ENCODE assay signal across 13 mouse cellular contexts in the genomic region with DNA sequence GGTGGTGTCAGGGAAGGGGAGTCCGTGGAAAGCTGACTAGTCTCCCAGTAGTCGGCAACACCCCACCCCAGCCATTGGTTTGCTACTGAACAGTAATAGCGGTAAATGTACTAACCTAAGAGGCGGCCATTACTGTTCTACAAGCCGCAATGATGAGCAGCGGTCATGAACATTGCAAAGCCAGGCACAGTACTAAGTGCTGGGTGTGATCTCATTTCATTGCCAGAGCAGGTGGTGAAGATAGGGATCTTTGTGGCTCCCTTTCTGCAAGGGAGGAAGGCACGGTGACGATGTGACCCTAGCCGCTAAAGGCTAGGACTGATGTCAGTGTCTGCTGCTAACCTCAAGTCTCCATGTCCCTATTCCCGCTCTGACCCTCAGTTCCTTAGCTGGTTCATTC.
"Had no signal": no experiment of that assay in that cellular context is flagged by ENCODE, and none has a peak within 500 bp of the region (broad histone marks: within the 10 kb centered on the region; RNA-seq: fewer than 3 reads in every experiment).

No protein-coding gene starts in this region.

- H3K4me1 ChIP-seq: limb, embryonic 12.5 days; midbrain, embryonic 13.5 days had no signal

- H3K36me3 ChIP-seq: liver, embryonic 13.5 days had no signal

- H3K9me3 ChIP-seq: limb, embryonic 12.5 days; liver, embryonic 13.5 days; lung, embryonic 15.5 days; midbrain, embryonic 13.5 days had no signal

- H3K27me3 ChIP-seq: liver, embryonic 13.5 days; midbrain, embryonic 13.5 days had no signal

- H3K4me3 ChIP-seq: limb, embryonic 12.5 days; liver, embryonic 13.5 days; lung, embryonic 15.5 days; midbrain, embryonic 13.5 days had no signal

- H3K27ac ChIP-seq: limb, embryonic 12.5 days; liver, embryonic 13.5 days; lung, embryonic 15.5 days; midbrain, embryonic 13.5 days; stomach, postnatal 0 days had no signal

- ATAC-seq: intestine, postnatal 0 days; liver, postnatal 0 days; midbrain, embryonic 13.5 days had no signal

- DNase-seq: kidney, adult 8-10 months; kidney, postnatal 36 days; layer of hippocampus, adult 9-11 months; layer of hippocampus, postnatal 36 days; liver; liver, embryonic 13.5 days; liver, postnatal 0 days; lung, postnatal 14 days had no signal
